Mouse (Mus musculus): ENCODE measurements around the gene Misp. TPM values are rescaled to one million over a fixed set of nuclear protein-coding genes. Genes with fewer than 3 reads are reported as not detected.

Misp gene
- polyA plus RNA-seq, 1 experiment from 2014 or later = 2.1 TPM

DNA sequence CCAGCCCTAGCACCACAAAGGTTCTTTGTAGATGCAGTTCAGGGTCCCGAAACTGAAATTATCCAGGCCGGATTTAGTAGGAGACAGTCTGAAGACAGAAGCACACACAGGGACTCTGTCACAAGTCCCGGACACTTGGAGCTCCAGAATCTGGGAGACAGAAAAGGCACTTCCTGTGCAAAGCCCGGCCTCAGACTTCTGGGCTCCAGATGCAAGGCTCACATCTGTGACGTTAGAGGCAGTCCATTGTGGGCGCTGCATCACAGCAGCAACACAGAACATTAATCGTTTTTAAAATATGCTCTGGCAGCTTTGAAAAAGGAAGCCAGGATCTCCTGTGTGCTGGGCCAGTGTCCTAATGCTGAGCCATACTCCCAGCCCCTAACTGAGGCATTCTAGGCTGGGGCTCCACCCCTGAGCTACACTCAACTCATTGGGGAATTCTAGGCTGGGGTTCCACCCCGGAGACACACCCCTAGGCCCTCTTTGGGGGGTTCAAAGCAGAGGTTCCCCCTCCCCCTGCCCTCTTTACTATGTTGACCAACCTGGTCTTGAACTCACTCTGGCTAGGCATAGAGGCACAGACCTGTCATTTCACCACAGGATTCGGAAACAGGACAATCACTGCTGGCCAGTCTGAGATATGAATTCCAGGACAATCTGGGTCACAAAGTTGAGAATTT is 31.5 kb downstream of the Misp start:
- Histone ChIP-seq H3K9me3 (replicated peaks) (no peaks in the 10 kb centered on the region), H3K4me1 (peaks cover 46% of the 10 kb centered on the region), H3K4me2 (replicated peaks) (peak overlapping the region; percentile 72), H3K36me3 (peaks cover 7% of the 10 kb centered on the region; the same call in 1 of the 2 replicates), H3K4me3 (peak overlapping the region; percentile 98; the same call in 1 of the 2 replicates), H3K27me3 (no peaks in the 10 kb centered on the region), H3K27ac (peak overlapping the region; percentile 99), H3K9ac (peak overlapping the region; percentile 62)
- WGBS = 57% methylated on average over 9 of the region's 9 CpGs
- no peak for ATAC-seq (ENCODE audit: low FRiP score)

DNA sequence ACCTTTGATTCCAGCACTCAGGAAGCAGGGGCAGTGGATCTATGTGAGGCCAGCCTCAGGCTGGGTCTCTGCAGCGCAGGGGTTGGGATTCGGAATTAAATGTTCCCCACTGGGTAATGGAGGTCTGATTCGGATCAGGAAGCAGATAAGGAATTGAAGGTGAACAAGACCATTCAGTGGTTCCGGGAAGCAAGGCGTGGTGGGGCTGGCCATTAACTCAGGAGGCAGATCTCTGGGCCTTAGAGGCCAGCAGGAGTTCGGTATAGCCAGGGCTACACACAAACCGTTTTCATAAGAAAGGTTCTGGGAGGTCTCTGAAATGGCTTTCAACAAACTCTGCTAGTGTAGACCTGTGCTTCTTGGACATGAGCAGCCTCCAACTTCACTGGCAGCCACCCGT is 32.0 kb downstream of the Misp start:
- no peaks in the 10 kb centered on the region for H3K27me3 ChIP-seq
- H3K4me1 ChIP-seq = peaks cover 52% of the 10 kb centered on the region
- peak overlapping the region; percentile 98 for H3K4me3 ChIP-seq
- peak overlapping the region; percentile 72 for H3K4me2 ChIP-seq (replicated peaks)
- H3K36me3 ChIP-seq = peaks cover 12% of the 10 kb centered on the region
- no peak for ATAC-seq (ENCODE audit: low FRiP score)
- H3K9me3 ChIP-seq (replicated peaks) = no peaks in the 10 kb centered on the region
- 25% methylated on average over 8 of the region's 8 CpGs for WGBS
- H3K9ac ChIP-seq = peak overlapping the region; percentile 62
- peak overlapping the region; percentile 99 for H3K27ac ChIP-seq

DNA sequence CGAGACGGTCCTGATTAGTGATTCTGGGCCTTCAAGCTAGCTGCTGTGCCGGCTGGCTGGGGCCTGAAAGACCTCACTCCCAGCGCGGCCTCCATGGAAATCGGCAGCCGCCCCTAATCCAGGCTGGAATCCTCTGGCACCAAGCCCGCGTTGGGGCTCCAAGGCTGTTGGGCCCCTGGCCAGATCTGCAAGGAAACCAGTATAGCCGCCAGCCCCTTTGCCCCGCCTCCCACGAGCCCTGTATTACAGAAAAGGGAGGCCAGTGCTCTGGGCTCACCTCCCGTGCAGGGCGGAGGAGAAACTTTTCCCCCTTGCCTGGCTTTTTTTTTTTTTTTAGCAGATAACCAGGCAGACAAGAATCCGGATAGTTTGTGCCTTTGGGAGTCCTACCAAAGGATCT is 32.6 kb downstream of the Misp start:
- H3K4me1 ChIP-seq = peaks cover 58% of the 10 kb centered on the region
- H3K4me3 ChIP-seq = peak overlapping the region; percentile 98
- peaks cover 17% of the 10 kb centered on the region for H3K36me3 ChIP-seq
- H3K4me2 ChIP-seq (replicated peaks) = peak overlapping the region; percentile 72
- ATAC-seq (ENCODE audit: low FRiP score) = peak; percentile 32
- H3K9ac ChIP-seq = peak overlapping the region; percentile 62
- peak overlapping the region; percentile 99 for H3K27ac ChIP-seq
- no peaks in the 10 kb centered on the region for H3K9me3 ChIP-seq (replicated peaks)
- H3K27me3 ChIP-seq = no peaks in the 10 kb centered on the region
- WGBS = 0% methylated on average over 15 of the region's 15 CpGs

DNA sequence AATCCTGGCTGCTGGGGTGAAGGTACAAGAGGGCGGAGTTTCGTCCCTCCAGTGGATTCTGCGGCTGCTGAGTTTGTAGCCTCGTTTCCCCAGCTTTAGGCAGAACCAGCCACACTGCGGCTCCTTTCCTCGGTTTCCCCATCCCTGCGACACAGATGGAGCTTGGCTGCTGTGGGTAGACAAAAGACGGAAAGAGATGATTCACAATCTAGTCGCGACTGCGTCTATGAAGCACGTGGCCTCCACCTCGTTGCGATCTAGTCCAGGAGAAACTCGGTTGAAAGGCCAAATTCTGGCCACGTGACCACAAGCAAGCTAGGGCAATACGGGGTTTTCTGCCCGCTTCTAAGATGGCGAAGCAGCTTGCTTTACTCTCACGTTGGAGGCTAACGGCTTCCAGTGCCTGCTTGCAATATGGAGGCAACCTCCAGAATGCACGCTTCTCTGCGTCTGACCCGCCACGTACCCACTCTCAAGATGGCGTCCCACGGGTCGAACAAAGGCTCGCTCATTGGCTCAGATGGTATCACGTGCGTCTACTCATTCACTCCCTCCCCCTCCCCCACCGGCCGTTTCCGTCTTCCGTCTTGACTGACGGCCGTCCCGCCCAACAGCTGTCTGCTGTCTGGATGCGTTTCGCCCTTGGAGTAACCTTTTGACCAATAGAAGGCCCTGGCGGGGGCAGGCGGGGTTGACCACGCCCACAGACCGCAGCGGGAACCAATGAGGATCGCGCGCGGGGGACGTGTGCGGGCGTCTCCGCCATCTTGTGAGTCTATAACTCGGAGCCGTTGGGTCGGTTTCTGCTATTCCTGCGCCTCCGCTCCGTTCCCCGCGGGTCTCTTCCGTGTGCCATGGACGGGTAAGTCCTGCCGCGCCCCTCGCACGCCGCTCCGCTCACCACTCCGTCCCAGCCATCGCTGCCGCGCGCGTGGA is 33.3 kb downstream of the Misp start, which contains the start of gene Ptbp1:
Gene Ptbp1 (plus strand): TSS at position 568 of the 936 bp plus-strand sequence.
- Histone ChIP-seq H3K9me3 (replicated peaks) (no peaks in the 10 kb centered on the region), H3K36me3 (peaks cover 24% of the 10 kb centered on the region), H3K27me3 (no peaks in the 10 kb centered on the region), H3K4me1 (peaks cover 65% of the 10 kb centered on the region), H3K9ac (peak within 1 kb of the TSS; percentile 98), H3K4me3 (peak within 1 kb of the TSS; percentile 98), H3K4me2 (replicated peaks) (peak within 1 kb of the TSS; percentile 99), H3K27ac (peak within 1 kb of the TSS; percentile 100)
- peak; percentile 92 for ATAC-seq (ENCODE audit: low FRiP score)
- under 1% methylated on average over 75 of the region's 75 CpGs for WGBS

DNA sequence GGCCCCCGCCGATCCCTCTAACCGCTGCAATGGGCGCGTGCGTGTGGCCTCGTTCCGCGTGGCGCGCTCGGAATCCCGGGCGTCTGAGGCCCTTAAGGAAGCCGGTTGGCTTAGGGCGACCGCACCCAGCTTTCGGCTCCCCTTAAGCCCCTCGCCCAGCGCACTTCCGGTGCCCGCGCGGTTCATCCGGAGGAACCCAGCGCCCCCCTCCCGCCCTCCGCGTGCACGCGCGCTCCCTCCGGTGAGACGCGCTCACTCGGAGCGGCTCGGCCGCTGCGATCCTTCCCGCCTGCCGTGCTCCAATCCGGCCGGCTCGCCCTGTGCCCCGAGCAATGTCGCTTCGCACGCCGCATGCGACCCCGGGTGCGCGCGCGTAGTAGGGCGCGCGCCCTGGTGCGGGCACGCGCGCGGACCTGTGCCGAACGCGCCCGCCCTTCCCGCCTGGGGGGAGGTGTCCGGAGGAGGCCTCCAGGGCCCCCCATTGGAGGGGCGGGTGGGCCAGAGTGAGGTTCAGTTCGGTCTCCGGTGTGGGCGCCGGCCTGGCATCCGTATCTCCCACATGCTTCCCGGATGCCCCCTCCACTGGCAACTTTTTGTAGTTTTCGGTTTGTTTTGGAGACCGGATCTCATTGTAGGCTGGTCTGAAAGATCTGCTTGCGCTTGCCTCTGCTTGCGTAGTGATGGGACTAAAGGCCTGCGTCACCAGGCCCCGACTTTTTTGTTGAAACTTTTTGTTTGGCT is 34.2 kb downstream of the Misp start:
- peak overlapping the region; percentile 98 for H3K9ac ChIP-seq
- H3K4me1 ChIP-seq = peaks cover 68% of the 10 kb centered on the region
- no peaks in the 10 kb centered on the region for H3K9me3 ChIP-seq (replicated peaks)
- peak; percentile 47 for ATAC-seq (ENCODE audit: low FRiP score)
- peak overlapping the region; percentile 100 for H3K27ac ChIP-seq
- no peaks in the 10 kb centered on the region for H3K27me3 ChIP-seq
- H3K4me3 ChIP-seq = peak overlapping the region; percentile 98
- under 1% methylated on average over 79 of the region's 83 CpGs for WGBS
- H3K36me3 ChIP-seq = peaks cover 33% of the 10 kb centered on the region
- peak overlapping the region; percentile 99 for H3K4me2 ChIP-seq (replicated peaks)

DNA sequence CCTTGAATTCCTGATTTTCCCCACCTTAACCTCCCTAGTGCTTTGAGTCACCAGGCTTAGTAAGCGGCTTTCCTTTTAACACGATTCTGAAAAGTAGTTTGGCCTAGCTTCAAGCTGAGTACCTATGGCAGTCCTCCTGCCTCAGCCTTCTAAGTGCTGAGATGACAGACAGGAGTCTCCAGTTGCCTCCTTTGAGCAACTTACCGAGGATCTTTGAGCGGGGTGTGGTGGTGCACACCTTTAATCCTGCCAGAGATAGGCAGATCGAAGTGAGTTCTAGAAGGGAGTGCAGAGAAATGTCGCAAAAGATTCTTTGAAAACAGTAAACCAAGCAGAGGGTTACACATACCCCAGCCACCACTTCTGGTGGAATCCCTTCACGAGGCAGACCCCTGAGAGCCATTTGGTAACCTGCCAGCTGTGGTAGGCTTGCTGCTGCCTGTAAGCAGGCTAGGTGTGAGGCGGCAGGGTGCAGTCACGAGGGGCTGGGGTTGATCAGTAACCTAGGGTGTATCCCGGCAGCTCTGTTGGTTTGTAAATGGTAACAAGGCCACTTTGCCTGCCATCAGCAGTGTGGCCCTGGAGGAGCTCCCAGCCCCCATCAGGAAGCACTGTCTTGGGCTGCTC is 34.9 kb downstream of the Misp start:
- peak overlapping the region; percentile 99 for H3K4me2 ChIP-seq (replicated peaks)
- H3K9me3 ChIP-seq (replicated peaks) = no peaks in the 10 kb centered on the region
- 7% methylated on average over 10 of the region's 10 CpGs for WGBS
- peaks cover 40% of the 10 kb centered on the region for H3K36me3 ChIP-seq
- peak overlapping the region; percentile 98 for H3K4me3 ChIP-seq
- H3K27me3 ChIP-seq = no peaks in the 10 kb centered on the region
- no peak for ATAC-seq (ENCODE audit: low FRiP score)
- H3K4me1 ChIP-seq = peaks cover 63% of the 10 kb centered on the region
- H3K27ac ChIP-seq = peak overlapping the region; percentile 100
- H3K9ac ChIP-seq = peak overlapping the region; percentile 98

DNA sequence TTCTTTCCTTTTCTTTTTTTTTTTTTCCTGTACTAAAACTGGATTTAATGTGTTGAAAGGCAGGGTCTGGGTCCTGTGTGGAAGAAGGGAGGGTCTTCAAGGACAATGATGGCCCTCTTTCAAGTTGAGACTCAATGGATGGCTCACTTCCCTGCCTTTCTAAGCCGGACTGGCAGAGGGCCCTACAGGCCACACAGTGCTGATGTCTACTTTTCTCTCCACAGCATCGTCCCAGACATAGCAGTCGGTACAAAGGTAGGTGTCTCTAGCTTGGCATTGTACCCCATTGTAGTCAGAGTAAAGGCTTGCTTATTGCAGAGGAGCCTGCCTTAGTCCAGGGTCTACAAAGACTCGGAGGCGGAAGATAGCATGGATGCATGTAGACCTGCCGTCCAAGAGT is 35.5 kb downstream of the Misp start:
- H3K27me3 ChIP-seq = no peaks in the 10 kb centered on the region
- no peak for ATAC-seq (ENCODE audit: low FRiP score)
- 56% methylated on average over 6 of the region's 6 CpGs for WGBS
- H3K27ac ChIP-seq = peak overlapping the region; percentile 100; the same call in 1 of the 2 replicates
- H3K4me2 ChIP-seq (replicated peaks) = peak overlapping the region; percentile 99
- peak overlapping the region; percentile 98 for H3K9ac ChIP-seq
- H3K9me3 ChIP-seq (replicated peaks) = no peaks in the 10 kb centered on the region
- H3K36me3 ChIP-seq = peaks cover 46% of the 10 kb centered on the region
- peak overlapping the region; percentile 98 for H3K4me3 ChIP-seq
- H3K4me1 ChIP-seq = peaks cover 62% of the 10 kb centered on the region

DNA sequence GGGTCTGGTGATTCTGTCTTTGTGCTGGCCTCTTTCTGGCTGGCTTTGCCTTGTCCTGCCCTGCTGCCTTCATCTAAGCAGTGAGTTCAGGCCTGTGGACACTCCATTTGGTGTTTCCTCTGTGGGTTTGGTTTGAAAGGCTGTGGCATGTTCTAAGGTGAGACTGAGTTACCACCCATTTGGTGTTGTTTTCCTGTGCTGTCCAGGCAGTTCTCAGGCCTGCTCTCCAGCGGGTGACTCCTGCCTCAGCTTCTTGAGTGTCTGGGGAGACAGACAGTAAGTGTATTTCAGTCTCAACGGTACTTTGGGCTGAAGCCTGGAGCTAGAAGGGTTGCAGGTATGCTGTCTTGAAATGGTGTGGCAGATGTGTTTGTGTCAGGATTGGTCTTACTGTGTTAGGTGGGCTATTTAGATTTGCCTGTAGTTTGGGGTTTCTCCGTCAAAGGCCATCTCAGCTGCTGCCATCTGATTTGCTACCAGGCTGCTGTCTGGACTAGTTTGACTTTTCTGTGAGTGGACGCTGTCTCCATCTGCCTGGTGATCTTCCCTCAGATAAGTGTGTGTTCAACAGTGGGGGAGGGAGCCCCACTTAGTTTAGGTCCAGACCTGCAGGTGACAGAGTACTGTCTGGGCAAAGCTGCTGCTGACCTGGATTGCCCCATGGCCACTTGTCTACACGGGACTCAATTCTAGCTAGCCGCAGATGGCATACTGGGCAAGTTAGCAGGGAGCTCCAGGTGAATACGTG is 36.1 kb downstream of the Misp start:
- H3K4me2 ChIP-seq (replicated peaks) = peak overlapping the region; percentile 99
- ATAC-seq (ENCODE audit: low FRiP score) = no peak
- WGBS = 64% methylated on average over 7 of the region's 7 CpGs
- H3K9ac ChIP-seq = peak overlapping the region; percentile 98
- peaks cover 56% of the 10 kb centered on the region for H3K4me1 ChIP-seq
- H3K27me3 ChIP-seq = no peaks in the 10 kb centered on the region
- H3K9me3 ChIP-seq (replicated peaks) = no peaks in the 10 kb centered on the region
- H3K36me3 ChIP-seq = peaks cover 52% of the 10 kb centered on the region
- H3K4me3 ChIP-seq = peak overlapping the region; percentile 98
- peak overlapping the region; percentile 100; the same call in 1 of the 2 replicates for H3K27ac ChIP-seq

DNA sequence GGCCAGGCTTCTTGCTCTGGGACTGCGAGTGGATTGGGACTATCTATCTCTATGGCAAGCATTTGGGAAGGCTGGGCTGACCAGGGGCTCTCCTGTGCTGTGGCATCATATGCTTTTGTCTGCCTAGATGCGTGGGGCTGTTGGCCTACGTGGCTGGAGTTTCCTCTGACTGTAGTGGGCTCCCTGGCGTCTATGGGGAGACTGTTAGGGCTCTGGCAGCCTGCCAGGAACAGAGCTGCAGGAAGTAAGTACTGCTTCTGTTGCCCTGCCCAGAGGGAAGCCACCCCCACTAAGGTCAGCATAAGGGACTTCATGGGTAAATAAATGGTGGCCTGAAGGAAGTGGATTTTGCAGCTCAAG is 36.6 kb downstream of the Misp start:
- peak overlapping the region; percentile 98 for H3K9ac ChIP-seq
- ATAC-seq (ENCODE audit: low FRiP score) = no peak
- H3K9me3 ChIP-seq (replicated peaks) = no peaks in the 10 kb centered on the region
- H3K27me3 ChIP-seq = no peaks in the 10 kb centered on the region
- H3K27ac ChIP-seq = peak overlapping the region; percentile 63
- peaks cover 57% of the 10 kb centered on the region for H3K36me3 ChIP-seq
- peaks cover 50% of the 10 kb centered on the region for H3K4me1 ChIP-seq
- peak overlapping the region; percentile 99 for H3K4me2 ChIP-seq (replicated peaks)
- H3K4me3 ChIP-seq = peak overlapping the region; percentile 98
- WGBS = 30% methylated on average over 4 of the region's 4 CpGs

DNA sequence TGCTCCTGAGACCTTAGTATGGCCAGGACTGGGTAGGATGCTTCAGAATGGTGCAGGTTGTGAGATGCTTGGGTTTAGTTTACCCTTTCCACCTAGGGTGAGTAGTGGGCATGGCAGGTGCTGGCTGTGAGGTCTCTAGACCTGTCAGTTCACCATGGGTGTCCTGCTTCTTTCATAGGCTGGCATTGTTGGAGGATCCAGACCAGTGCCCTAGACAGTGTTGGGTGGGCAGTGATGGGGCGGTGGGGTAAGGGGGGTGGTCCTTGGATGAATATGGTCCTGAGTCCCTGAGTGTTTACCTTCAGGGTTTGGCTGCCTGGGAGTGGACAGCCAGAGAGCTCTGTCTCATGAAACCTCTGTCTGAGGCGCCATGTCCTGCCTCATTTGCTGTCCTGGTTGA is 37.1 kb downstream of the Misp start:
- Histone ChIP-seq H3K4me1 (peaks cover 46% of the 10 kb centered on the region), H3K4me3 (peak overlapping the region; percentile 98), H3K27me3 (no peaks in the 10 kb centered on the region), H3K9me3 (replicated peaks) (no peaks in the 10 kb centered on the region), H3K9ac (peak overlapping the region; percentile 98; the same call in 1 of the 2 replicates), H3K4me2 (replicated peaks) (peak overlapping the region; percentile 99), H3K27ac (peak overlapping the region; percentile 63), H3K36me3 (peaks cover 62% of the 10 kb centered on the region)
- ATAC-seq (ENCODE audit: low FRiP score) = no peak
- WGBS = 90% methylated on average over 2 of the region's 2 CpGs

Measured in hindbrain, embryonic 12.5 days (tissue).